Mouse (Mus musculus) kidney, adult 10 weeks (tissue): Measurements from ENCODE around the gene Trabd. TPM values are rescaled to one million over a fixed set of nuclear protein-coding genes. Genes with fewer than 3 reads are reported as not detected.

Experiments
- polyA plus RNA-seq: library from polyadenylated mRNA; stranded (reverse); fragments of 350-450 nt; fragmentation: Illumina TruSeq; extraction: RNeasy Lipid Tissue Mini Kit (QIAGEN cat#74804); gene quantifications from one replicate; pipeline ENCODE4 v1.2.3, GENCODE M21; 2014; ENCODE audit warnings: low read depth, low replicate concordance

Gene Trabd
- polyA plus RNA-seq, result 3.3 TPM

GRCm38 (mm10) chr15:89074613-89075477, at the start of gene Trabd:
Gene Trabd (plus strand): TSS chr15:89075124.

DNA sequence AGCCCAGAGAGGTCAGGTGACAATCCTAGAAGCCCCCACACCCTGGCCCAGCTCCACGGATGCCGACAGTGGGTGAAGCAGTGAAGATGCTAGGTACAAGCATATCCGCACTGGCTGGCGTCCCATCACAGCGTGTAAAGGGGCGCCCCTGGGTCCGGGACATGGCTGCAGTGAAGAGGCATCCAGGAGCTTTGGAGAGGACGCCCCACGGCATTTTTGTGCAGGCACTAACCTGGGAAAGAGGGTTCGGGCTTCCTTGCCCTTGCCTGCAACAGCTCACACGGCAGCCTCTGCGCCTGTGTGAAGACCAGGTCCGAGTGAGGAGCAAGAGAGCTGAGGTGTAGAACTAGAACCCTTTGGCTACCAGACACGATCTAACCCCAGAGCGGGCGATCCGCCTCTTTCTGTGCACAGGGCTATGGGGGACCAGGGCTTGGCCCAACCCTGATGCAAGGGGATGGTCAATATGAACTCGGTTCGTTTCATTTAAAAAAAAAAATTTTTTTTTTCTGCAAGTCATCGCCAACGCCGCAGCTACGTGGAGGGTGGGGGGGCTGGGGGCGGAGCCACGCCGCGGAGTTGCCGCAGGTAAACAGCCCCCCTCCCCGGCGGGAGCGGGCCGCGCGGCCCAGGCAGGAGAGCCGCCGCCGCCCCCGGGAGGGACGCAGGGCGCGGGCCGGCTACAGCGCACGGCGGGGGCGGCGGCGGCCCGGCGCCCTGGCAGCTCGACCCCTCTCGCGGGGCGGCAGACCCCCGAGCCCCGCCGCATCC, 15.6 kb upstream of the Trabd start, which contains the start of gene Panx2:
Gene Panx2, plus strand, starts transcription at position 574 of the 771 bp plus-strand sequence.

GRCm38 (mm10) chr15:89088607-89089247, 13.8 kb downstream of the Trabd start, which contains the start of gene Selenoo:
Gene Selenoo (plus strand): TSS chr15:89089084.

GRCm38 (mm10) chr15:89122649-89123366, 47.9 kb downstream of the Trabd start, which contains the start of gene Tubgcp6:
Gene Tubgcp6 (minus strand): TSS chr15:89123112.

DNA sequence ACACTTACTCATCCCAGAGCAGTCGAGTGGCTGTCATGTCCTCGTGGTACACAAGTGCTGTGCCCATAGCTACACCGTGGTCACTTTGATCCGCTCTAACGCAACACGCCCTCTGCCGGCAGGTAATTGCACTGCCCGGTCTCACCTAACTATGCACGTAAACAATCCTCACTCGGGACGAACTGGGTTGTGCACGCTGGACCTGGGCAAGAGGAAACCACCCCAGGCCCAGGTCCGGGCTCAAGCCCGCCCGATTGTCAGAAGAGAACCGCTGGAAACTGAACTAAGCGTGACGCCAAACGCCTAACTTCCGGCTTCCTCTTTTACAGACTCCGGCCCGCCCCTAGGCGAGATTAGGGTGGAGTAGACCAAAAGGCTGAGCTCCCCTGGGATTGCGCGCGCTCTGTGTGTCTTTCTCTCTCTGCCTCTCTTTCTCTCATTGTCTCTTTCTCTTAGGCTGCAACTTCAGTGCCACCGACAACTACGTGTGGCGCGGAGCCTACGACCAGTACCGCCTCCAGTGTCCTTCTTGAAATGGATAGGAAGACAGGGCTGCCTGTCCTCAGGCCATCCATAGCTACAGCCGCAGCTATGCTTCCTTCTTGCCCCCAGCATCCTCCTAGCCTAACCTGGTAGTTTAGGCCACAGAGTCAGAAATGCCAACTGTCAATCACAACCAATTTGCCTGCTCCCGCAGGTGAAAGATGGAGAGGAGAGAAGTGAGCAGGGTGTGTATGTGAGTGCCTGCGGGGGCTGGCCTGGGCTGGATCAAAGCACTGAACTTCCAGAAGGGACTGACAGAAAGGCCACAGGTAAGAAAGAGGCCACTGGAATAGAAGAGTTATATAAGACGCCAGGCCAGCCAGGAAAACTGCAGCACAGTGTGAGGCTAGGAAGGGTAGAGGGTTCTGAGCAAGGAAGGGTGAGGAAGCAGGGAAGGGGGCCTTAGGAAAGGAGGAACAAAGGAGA, 53.7 kb downstream of the Trabd start, which contains the start of gene Hdac10:
Gene Hdac10, minus strand, starts transcription at position 319 of the 969 bp plus-strand sequence.

Other genes starting within 250 kb of the Trabd start
- gene Pim3, start 212.9 kb upstream of the Trabd start, polyA plus RNA-seq, result 4.6 TPM
- gene Ttll8, start 120.7 kb upstream of the Trabd start, polyA plus RNA-seq, result not detected
- gene Mlc1, start 96.1 kb upstream of the Trabd start, polyA plus RNA-seq, result not detected
- not detected for gene Mov10l1, start 92.2 kb upstream of the Trabd start, polyA plus RNA-seq
- gene Panx2, start 15.4 kb upstream of the Trabd start, polyA plus RNA-seq, result not detected
- 5.5 TPM for gene Selenoo, start 14.0 kb downstream of the Trabd start, polyA plus RNA-seq
- 0.81 TPM for gene Tubgcp6, start 48.0 kb downstream of the Trabd start, polyA plus RNA-seq
- gene Hdac10, start 53.6 kb downstream of the Trabd start, polyA plus RNA-seq, result 0.32 TPM
- gene Mapk12, start 65.6 kb downstream of the Trabd start, polyA plus RNA-seq, result 0.97 TPM
- not detected for gene Mapk11, start 74.5 kb downstream of the Trabd start, polyA plus RNA-seq
- gene Plxnb2, start 105.7 kb downstream of the Trabd start, polyA plus RNA-seq, result 6.3 TPM
- gene Dennd6b, start 121.4 kb downstream of the Trabd start, polyA plus RNA-seq, result 0.12 TPM
- gene Ppp6r2, start 136.4 kb downstream of the Trabd start, polyA plus RNA-seq, result 8.4 TPM
- 1.9 TPM for gene Sbf1, start 240.2 kb downstream of the Trabd start, polyA plus RNA-seq
- not detected for gene Adm2, start 247.6 kb downstream of the Trabd start, polyA plus RNA-seq